In the genomic region with DNA sequence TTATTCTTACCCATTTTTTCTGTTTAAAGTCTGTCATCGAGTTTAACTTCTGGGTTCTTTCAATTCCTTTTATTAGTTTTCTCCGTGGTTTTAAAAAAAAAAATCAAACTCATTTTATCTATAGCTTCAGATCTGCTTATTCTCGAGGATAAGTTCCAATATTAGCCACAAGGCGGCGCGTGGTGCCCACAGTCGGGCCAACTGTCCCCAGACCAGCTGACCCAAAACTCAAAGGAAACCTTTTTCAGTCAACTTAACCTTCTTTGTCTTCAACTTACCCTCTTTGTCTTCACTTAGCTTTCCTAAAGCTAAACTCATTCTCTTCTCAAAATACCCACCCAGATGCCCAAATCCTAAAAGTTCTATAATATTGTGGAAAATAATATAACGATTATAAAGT, we compare ENCODE assay signal across 9 mouse cellular contexts. TPM values are rescaled to one million over a fixed set of nuclear protein-coding genes. Genes with fewer than 3 reads are reported as not detected.
DNase-seq lines count a peak whose midpoint lies in the region; ATAC-seq and TF ChIP-seq lines count a peak whose summit lies in the region.
"Had no signal": no experiment of that assay in that cellular context is flagged by ENCODE, and none has a peak within 500 bp of the region (broad histone marks: within the 10 kb centered on the region; RNA-seq: fewer than 3 reads in every experiment).

No protein-coding gene starts in this region.

- H3K4me3 ChIP-seq in hindbrain, embryonic 10.5 days, result no peak overlapping the region
- no peak overlapping the region for H3K4me3 ChIP-seq in hindbrain, embryonic 16.5 days (ENCODE audit: low read length)
- no peak overlapping the region for H3K4me3 ChIP-seq in E14TG2a.4 (replicated peaks; ENCODE audit: low read length)
- H3K4me3 ChIP-seq in forebrain, postnatal 0 days (ENCODE audit: low read depth, low read length), result no peak overlapping the region
- H3K4me3 ChIP-seq: embryonic facial prominence, embryonic 13.5 days had no signal

- 14% methylated on average over 8 of the region's 8 CpGs for WGBS in hindbrain, embryonic 10.5 days
- 14% methylated on average over 8 of the region's 8 CpGs for whole genome bisulfite sequencing in hindbrain, embryonic 16.5 days
- 13% methylated on average over 8 of the region's 8 CpGs for WGBS in forebrain, postnatal 0 days

- ATAC-seq in hindbrain, embryonic 16.5 days, result no peak
- ATAC-seq in forebrain, postnatal 0 days, result no peak

- H3K27me3 ChIP-seq in hindbrain, embryonic 10.5 days (ENCODE audit: insufficient read depth, poor library complexity, severe bottlenecking), result no peaks in the 10 kb centered on the region
- H3K27me3 ChIP-seq in hindbrain, embryonic 16.5 days (replicated peaks; ENCODE audit: control insufficient read depth, insufficient read depth, low read length), result no peaks in the 10 kb centered on the region
- H3K27me3 ChIP-seq in E14TG2a.4 (ENCODE audit: insufficient read depth, low read length), result no peaks in the 10 kb centered on the region
- no peaks in the 10 kb centered on the region for H3K27me3 ChIP-seq in forebrain, postnatal 0 days (ENCODE audit: insufficient read depth, low read length)
- H3K27me3 ChIP-seq: embryonic facial prominence, embryonic 13.5 days had no signal

- H3K36me3 ChIP-seq in hindbrain, embryonic 10.5 days, result no peaks in the 10 kb centered on the region
- no peaks in the 10 kb centered on the region for H3K36me3 ChIP-seq in hindbrain, embryonic 16.5 days (ENCODE audit: control insufficient read depth, insufficient read depth, low read length)
- H3K36me3 ChIP-seq in E14TG2a.4 (ENCODE audit: insufficient read depth, low read length), result no peaks in the 10 kb centered on the region
- no peaks in the 10 kb centered on the region for H3K36me3 ChIP-seq in forebrain, postnatal 0 days (ENCODE audit: insufficient read depth)
- H3K36me3 ChIP-seq: embryonic facial prominence, embryonic 13.5 days had no signal

- H3K4me2 ChIP-seq in hindbrain, embryonic 16.5 days (ENCODE audit: low read length), result no peak overlapping the region
- no peak overlapping the region for H3K4me2 ChIP-seq in forebrain, postnatal 0 days (ENCODE audit: low read depth)
- H3K4me2 ChIP-seq: embryonic facial prominence, embryonic 13.5 days had no signal

- no peak overlapping the region for H3K27ac ChIP-seq in hindbrain, embryonic 10.5 days
- H3K27ac ChIP-seq in hindbrain, embryonic 16.5 days (ENCODE audit: low read depth, low read length), result no peak overlapping the region
- no peak overlapping the region for H3K27ac ChIP-seq in forebrain, postnatal 0 days (ENCODE audit: low read depth, low read length)
- H3K27ac ChIP-seq: embryonic facial prominence, embryonic 13.5 days had no signal

- peak; percentile 85 for TF ChIP-seq CTCF in E14TG2a.4 (conservative IDR thresholded peaks at IDR 0.05; ENCODE audit: low read length)
- peak; percentile 71 for TF ChIP-seq CTCF in forebrain, postnatal 0 days (IDR thresholded peaks at IDR 0.05; ENCODE audit: low read depth)

- peaks cover 2% of the 10 kb centered on the region; the same call in 1 of the 2 replicates for H3K4me1 ChIP-seq in hindbrain, embryonic 10.5 days (replicated peaks)
- H3K4me1 ChIP-seq in hindbrain, embryonic 16.5 days (ENCODE audit: control insufficient read depth, insufficient read depth, low read depth, low read length), result no peaks in the 10 kb centered on the region
- H3K4me1 ChIP-seq in E14TG2a.4 (replicated peaks; ENCODE audit: low read depth, low read length), result no peaks in the 10 kb centered on the region
- no peaks in the 10 kb centered on the region for H3K4me1 ChIP-seq in forebrain, postnatal 0 days (ENCODE audit: insufficient read depth)
- H3K4me1 ChIP-seq: embryonic facial prominence, embryonic 13.5 days had no signal

- peak; percentile 74 for DNase-seq in hindbrain, embryonic 10.5 days (ENCODE audit: low spot score)
- peak; percentile 26 for DNase-seq in c-Kit-positive CD71-negative TER-119-negative erythroid progenitor cells, embryonic 14.5 days (ENCODE audit: low read depth)
- peak; percentile 65 for DNase-seq in forebrain, postnatal 0 days
- DNase-seq in kidney, postnatal 25 days, result peak; percentile 64 to 88
- peak; percentile 67 for DNase-seq in lung, postnatal 25 days (ENCODE audit: low spot score)
- peak; percentile 37 to 75 for DNase-seq in spleen, postnatal 4 days (ENCODE audit: low spot score in 2 of 2)

- H3K9me3 ChIP-seq in hindbrain, embryonic 10.5 days, result no peaks in the 10 kb centered on the region
- H3K9me3 ChIP-seq in hindbrain, embryonic 16.5 days (ENCODE audit: control insufficient read depth, low read length), result no peaks in the 10 kb centered on the region
- no peaks in the 10 kb centered on the region for H3K9me3 ChIP-seq in E14TG2a.4 (ENCODE audit: low read length)
- no peaks in the 10 kb centered on the region for H3K9me3 ChIP-seq in forebrain, postnatal 0 days (ENCODE audit: low read length)
- H3K9me3 ChIP-seq: embryonic facial prominence, embryonic 13.5 days had no signal

- no peak overlapping the region for H3K9ac ChIP-seq in hindbrain, embryonic 16.5 days (ENCODE audit: low read depth, low read length)
- no peak overlapping the region for H3K9ac ChIP-seq in forebrain, postnatal 0 days
- H3K9ac ChIP-seq: embryonic facial prominence, embryonic 13.5 days had no signal

RNA-seq across cellular contexts. Expression of a gene that starts 8.6 kb away (rescaled TPM):
- 0.29 and 0.31 TPM in 2 replicates for polyA plus RNA-seq in hindbrain, embryonic 10.5 days (2016; fragmentation: Nextera tagmentation; extraction: Ambion mirVana)
- 0.50 and 0.87 TPM in 2 replicates for polyA plus RNA-seq in hindbrain, embryonic 16.5 days (2015; fragmentation: Nextera tagmentation; extraction: Ambion mirVana)
- 0.85 and 1.3 TPM in 2 replicates for total RNA-seq in forebrain, postnatal 0 days (2014; rRNA removed)
- 0.43 and 0.69 TPM in 2 replicates for polyA plus RNA-seq in forebrain, postnatal 0 days (2015; fragmentation: Nextera tagmentation; extraction: Ambion mirVana)

RNA-seq across cellular contexts. Expression of a gene that starts 30.9 kb away (rescaled TPM):
- polyA plus RNA-seq in hindbrain, embryonic 10.5 days (2016; fragmentation: Nextera tagmentation; extraction: Ambion mirVana), result not detected in 2 replicates
- not detected in 2 replicates for polyA plus RNA-seq in hindbrain, embryonic 16.5 days (2015; fragmentation: Nextera tagmentation; extraction: Ambion mirVana)
- total RNA-seq in forebrain, postnatal 0 days (2014; rRNA removed), result 0.23 TPM in 1 of 2 replicates, not detected in the other
- not detected in 2 replicates for polyA plus RNA-seq in forebrain, postnatal 0 days (2015; fragmentation: Nextera tagmentation; extraction: Ambion mirVana)

RNA-seq across cellular contexts. Expression of a gene that starts 39.6 kb away (rescaled TPM):
- polyA plus RNA-seq in hindbrain, embryonic 10.5 days (2016; fragmentation: Nextera tagmentation; extraction: Ambion mirVana), result 193 and 362 TPM in 2 replicates
- 428 and 438 TPM in 2 replicates for polyA plus RNA-seq in hindbrain, embryonic 16.5 days (2015; fragmentation: Nextera tagmentation; extraction: Ambion mirVana)
- 225 and 289 TPM in 2 replicates for total RNA-seq in forebrain, postnatal 0 days (2014; rRNA removed)
- 328 and 399 TPM in 2 replicates for polyA plus RNA-seq in forebrain, postnatal 0 days (2015; fragmentation: Nextera tagmentation; extraction: Ambion mirVana)

RNA-seq across cellular contexts. Expression of a gene that starts 57.9 kb away (rescaled TPM):
- 42.2 and 46.3 TPM in 2 replicates for polyA plus RNA-seq in hindbrain, embryonic 10.5 days (2016; fragmentation: Nextera tagmentation; extraction: Ambion mirVana)
- 39.3 and 39.5 TPM in 2 replicates for polyA plus RNA-seq in hindbrain, embryonic 16.5 days (2015; fragmentation: Nextera tagmentation; extraction: Ambion mirVana)
- total RNA-seq in forebrain, postnatal 0 days (2014; rRNA removed), result 22.9 and 27.4 TPM in 2 replicates
- polyA plus RNA-seq in forebrain, postnatal 0 days (2015; fragmentation: Nextera tagmentation; extraction: Ambion mirVana), result 24.7 and 33.4 TPM in 2 replicates

Comparison
In these comparisons a context has a peak if more than half of its experiments do, and no peak if none do; other contexts are left out.
1. DNase-seq: peak in every context shown above with its lines; median percentile 76 in kidney, postnatal 25 days; 74 in hindbrain, embryonic 10.5 days; 67 in lung, postnatal 25 days; 65 in forebrain, postnatal 0 days; 56 in spleen, postnatal 4 days; 26 in c-Kit-positive CD71-negative TER-119-negative erythroid progenitor cells, embryonic 14.5 days.